Mouse (Mus musculus): ENCODE data around the gene Spon1. TPM values are rescaled to one million over a fixed set of nuclear protein-coding genes. Genes with fewer than 3 reads are reported as not detected.

Gene Spon1
- polyA plus RNA-seq, 1 experiment from 2014 or later, result 62.0 TPM

DNA sequence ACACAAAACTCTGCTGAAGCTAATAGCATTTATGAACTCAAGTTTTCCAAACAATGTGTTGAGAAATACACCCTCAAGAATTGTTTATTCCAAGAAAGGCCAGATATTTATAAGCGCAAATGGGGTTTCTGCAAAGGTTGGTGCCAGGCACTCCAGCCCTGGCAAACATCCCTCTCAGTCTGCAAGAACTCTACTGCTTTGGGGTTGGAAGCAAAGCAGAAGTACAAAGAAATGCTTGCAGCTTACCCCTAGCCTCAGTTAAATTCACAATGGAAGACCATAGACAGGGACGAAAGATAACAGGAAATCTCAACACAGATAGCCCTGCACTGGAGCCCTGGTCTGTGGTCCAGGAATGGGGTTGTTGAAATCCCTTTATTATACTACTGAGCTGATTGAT, 135.7 kb downstream of the Spon1 start:
- Histone ChIP-seq H3K27me3 (ENCODE audit: insufficient read depth, poor library complexity, severe bottlenecking) (no peaks in the 10 kb centered on the region), H3K9me3 (no peaks in the 10 kb centered on the region), H3K36me3 (peaks cover 13% of the 10 kb centered on the region), H3K27ac (no peak overlapping the region), H3K4me1 (peaks cover 13% of the 10 kb centered on the region; the same call in 1 of the 2 replicates), H3K4me3 (no peak overlapping the region)
- DNase-seq (ENCODE audit: low spot score), result peak; percentile 55
- WGBS, result 75% methylated on average over 2 of the region's 2 CpGs

DNA sequence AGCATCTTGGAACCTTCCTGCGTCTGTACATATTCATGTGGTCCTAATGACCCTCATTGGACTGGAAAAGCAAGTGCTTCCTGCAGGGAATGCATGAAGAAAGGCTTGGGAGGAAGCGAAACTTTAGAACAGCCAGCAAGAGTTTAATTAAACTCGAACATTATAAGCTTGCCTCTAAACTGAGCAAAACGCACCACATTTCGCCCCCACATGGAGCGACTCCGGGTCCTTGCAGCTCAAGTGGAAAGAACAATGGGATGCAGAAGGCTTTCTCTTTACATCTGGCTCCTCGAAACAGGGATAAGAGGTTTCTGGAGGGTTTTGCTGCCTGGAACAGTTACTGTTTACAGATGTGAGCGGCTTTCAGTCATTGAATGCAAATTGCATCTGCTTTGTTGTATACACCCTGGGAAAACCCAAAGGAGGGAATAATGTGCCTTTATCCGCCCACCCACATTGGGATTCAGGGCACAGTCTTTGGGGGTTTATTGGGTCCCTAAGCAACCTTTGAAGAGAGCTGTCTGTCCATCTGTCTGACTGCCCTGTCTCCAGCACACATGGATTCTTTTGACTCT, 136.2 kb downstream of the Spon1 start:
- no peak overlapping the region for H3K27ac ChIP-seq
- WGBS, result 79% methylated on average over 10 of the region's 10 CpGs
- DNase-seq (ENCODE audit: low spot score), result peak; percentile 6
- H3K4me3 ChIP-seq, result no peak overlapping the region
- no peaks in the 10 kb centered on the region for H3K9me3 ChIP-seq
- H3K36me3 ChIP-seq, result peaks cover 7% of the 10 kb centered on the region; the same call in 1 of the 2 replicates
- peaks cover 13% of the 10 kb centered on the region; the same call in 1 of the 2 replicates for H3K4me1 ChIP-seq
- H3K27me3 ChIP-seq (ENCODE audit: insufficient read depth, poor library complexity, severe bottlenecking), result no peaks in the 10 kb centered on the region

DNA sequence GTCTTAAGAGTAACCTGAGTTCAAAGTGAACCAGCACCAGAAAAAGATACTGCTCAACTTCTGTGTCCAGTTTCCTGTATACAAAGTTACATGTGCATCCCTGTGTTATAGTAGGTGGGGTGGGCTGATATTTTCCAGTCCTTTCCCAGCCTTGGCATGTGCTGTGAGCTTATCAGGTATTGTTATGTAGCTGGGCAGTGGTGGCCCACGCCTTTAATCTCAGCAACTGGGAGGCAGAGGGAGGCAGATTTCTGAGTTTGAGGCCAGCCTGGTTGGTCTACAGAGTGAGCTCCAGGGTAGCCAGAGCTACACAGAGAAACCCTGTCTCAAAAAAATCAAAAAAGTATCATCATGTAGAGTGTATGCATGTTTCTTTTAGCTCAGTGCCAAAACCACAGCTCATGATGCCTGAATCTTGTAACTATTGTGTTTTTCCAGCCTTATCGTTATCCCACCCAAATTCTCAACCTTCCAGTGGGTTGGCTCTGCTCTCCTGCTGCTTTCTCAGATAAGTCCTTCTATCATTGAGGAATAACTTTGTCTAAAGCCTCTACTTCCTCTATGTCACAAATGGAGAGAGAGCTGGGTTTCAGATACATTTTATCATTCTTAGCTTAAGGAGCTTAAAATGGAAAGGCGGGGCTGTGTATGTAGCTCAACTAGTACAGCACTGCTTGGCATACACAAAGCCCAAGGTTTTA, 137.5 kb downstream of the Spon1 start:
- peaks cover 13% of the 10 kb centered on the region; the same call in 1 of the 2 replicates for H3K4me1 ChIP-seq
- peak; percentile 70 for DNase-seq (ENCODE audit: low spot score)
- no peak overlapping the region for H3K4me3 ChIP-seq
- no peaks in the 10 kb centered on the region for H3K36me3 ChIP-seq
- H3K27me3 ChIP-seq (ENCODE audit: insufficient read depth, poor library complexity, severe bottlenecking), result no peaks in the 10 kb centered on the region
- WGBS, result 58% methylated on average over 3 of the region's 3 CpGs
- no peaks in the 10 kb centered on the region for H3K9me3 ChIP-seq
- H3K27ac ChIP-seq, result no peak overlapping the region

GRCm38 (mm10) chr7:113903939-113904338, 138.1 kb downstream of the Spon1 start:
- H3K27ac ChIP-seq, result no peak overlapping the region
- no peak overlapping the region for H3K4me3 ChIP-seq
- DNase-seq (ENCODE audit: low spot score), result peak; percentile 10

GRCm38 (mm10) chr7:113904348-113904895, 138.6 kb downstream of the Spon1 start:
- Histone ChIP-seq H3K9me3 (no peaks in the 10 kb centered on the region), H3K4me3 (no peak overlapping the region), H3K36me3 (no peaks in the 10 kb centered on the region), H3K27ac (no peak overlapping the region; the same call in 1 of the 2 replicates), H3K27me3 (ENCODE audit: insufficient read depth, poor library complexity, severe bottlenecking) (no peaks in the 10 kb centered on the region), H3K4me1 (peaks cover 21% of the 10 kb centered on the region; the same call in 1 of the 2 replicates)
- DNase-seq (ENCODE audit: low spot score), result peak; percentile 63
- 90% methylated on average over 7 of the region's 7 CpGs for WGBS

More at GRCm38 (mm10) chr7:113903939-113904338, 138.1 kb downstream of the Spon1 start:
- 90% methylated on average over 5 of the region's 5 CpGs for WGBS
- Histone ChIP-seq H3K9me3 (no peaks in the 10 kb centered on the region), H3K4me1 (peaks cover 16% of the 10 kb centered on the region; the same call in 1 of the 2 replicates), H3K36me3 (no peaks in the 10 kb centered on the region), H3K27me3 (ENCODE audit: insufficient read depth, poor library complexity, severe bottlenecking) (no peaks in the 10 kb centered on the region)

DNA sequence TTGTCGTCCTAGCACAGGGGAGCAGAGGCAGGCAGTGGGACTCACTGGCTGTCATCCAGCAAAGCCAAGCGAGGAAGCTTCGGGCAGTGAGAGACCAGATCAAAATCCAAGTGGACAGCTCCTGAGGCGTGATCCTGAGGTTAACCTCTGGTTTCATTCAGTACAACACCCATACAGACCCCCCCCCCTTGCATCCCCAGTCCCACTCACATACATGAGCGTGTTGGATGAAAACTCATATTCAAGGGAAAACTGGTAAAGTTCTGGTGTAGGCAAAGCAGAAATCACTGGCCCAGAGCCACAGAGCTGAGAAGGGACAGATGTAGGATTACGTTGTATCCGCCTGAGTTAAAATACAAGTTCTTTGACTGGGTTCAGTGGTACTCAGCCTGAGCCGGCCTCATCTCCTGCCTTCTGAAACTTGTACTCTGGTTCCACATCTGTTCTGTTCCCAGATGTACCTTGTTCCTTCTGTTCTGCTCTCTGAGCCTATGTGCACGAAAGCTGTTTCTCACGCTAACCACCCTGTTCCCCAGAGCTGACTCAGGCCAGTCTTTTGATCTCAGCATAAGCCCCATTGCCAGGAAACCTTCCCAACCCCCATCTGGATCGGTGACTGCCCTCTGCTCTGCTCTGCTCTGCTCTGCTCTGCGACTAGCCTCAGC, 143.5 kb downstream of the Spon1 start:
- Histone ChIP-seq H3K27me3 (ENCODE audit: insufficient read depth, poor library complexity, severe bottlenecking) (no peaks in the 10 kb centered on the region), H3K27ac (no peak overlapping the region), H3K4me3 (no peak overlapping the region), H3K9me3 (no peaks in the 10 kb centered on the region), H3K4me1 (peaks cover 12% of the 10 kb centered on the region; the same call in 1 of the 2 replicates), H3K36me3 (no peaks in the 10 kb centered on the region)
- 36% methylated on average over 12 of the region's 12 CpGs for WGBS
- DNase-seq (ENCODE audit: low spot score), result peak; percentile 58

DNA sequence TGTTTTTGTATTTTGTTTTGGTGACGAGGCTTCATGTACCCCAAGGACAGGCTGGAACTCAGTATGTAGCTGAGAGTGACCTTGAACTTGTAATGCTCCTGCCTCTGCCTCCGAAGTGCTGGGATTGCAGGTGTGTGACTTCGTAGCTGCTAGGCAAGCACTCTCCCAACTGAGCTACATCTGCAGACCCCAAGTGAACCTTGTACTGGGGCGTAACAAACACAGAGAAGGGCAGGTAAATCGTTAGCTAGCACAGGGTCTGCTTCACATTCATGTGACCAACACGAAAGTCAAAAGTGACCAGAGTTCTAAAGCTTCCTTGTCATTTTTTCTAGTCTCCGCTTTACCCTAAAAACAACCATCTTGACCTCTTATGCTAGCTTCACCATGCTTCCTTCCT, 145.1 kb downstream of the Spon1 start:
- no peaks in the 10 kb centered on the region for H3K36me3 ChIP-seq
- H3K4me1 ChIP-seq, result peaks cover 12% of the 10 kb centered on the region; the same call in 1 of the 2 replicates
- no peak overlapping the region for H3K4me3 ChIP-seq
- no peaks in the 10 kb centered on the region for H3K27me3 ChIP-seq (ENCODE audit: insufficient read depth, poor library complexity, severe bottlenecking)
- 81% methylated on average over 7 of the region's 7 CpGs for WGBS
- no peak overlapping the region for H3K27ac ChIP-seq
- peak; percentile 33 for DNase-seq (ENCODE audit: low spot score)
- no peaks in the 10 kb centered on the region for H3K9me3 ChIP-seq

DNA sequence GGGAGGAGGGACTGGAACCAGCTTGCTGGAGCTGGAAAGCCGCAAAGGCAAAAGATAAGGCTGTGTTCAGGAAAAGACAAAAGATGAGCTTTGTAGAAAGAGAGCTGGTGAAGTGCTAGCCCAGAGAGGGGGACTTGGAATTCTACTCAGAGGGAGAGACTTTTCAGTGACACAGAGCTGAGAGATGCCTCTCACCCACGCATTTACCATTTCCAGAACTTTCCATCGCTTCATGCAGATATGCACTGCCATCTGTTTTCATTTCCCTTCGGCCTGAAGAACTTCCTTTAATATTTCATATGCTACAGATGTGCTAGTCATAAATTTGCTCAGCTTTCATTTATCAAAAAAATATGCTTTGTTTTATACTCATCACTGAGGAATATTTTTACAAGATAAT, 150.1 kb downstream of the Spon1 start:
- DNase-seq (ENCODE audit: low spot score), result no peak
- 69% methylated on average over 4 of the region's 4 CpGs for WGBS
- no peak overlapping the region for H3K4me3 ChIP-seq

DNA sequence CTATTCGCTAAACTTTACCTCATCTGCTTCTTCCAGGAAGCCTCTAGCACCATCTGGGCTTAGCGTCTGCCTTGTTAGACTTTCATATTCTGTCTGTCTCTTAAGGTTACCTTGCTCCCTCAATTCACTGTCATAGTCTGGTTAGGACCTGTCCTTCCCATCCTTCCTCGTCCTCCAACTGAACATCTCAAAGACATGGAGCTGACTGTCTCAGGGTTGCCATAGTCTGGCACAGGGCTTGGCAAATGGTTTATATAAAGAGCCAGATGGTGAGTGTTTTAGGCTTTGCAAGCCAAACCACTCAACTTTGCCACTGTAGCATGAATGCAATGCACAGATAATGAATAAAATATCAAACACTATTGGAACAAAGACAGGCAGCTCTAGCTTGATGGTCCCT, 153.1 kb downstream of the Spon1 start:
- Histone ChIP-seq H3K27ac (no peak overlapping the region), H3K27me3 (ENCODE audit: insufficient read depth, poor library complexity, severe bottlenecking) (no peaks in the 10 kb centered on the region), H3K4me3 (no peak overlapping the region), H3K4me1 (0 out of 2 replicates have a peak, but pooled peaks cover 4% of the 10 kb centered on the region), H3K9me3 (no peaks in the 10 kb centered on the region), H3K36me3 (peaks cover 6% of the 10 kb centered on the region; the same call in 1 of the 2 replicates)
- DNase-seq (ENCODE audit: low spot score), result no peak
- WGBS, result 80% methylated on average over 3 of the region's 3 CpGs

More for the DNA sequence above, 150.1 kb downstream of the Spon1 start:
- Histone ChIP-seq H3K27ac (no peak overlapping the region), H3K27me3 (ENCODE audit: insufficient read depth, poor library complexity, severe bottlenecking) (no peaks in the 10 kb centered on the region), H3K36me3 (no peaks in the 10 kb centered on the region; the same call in 1 of the 2 replicates), H3K4me1 (0 out of 2 replicates have a peak, but pooled peaks cover 4% of the 10 kb centered on the region), H3K9me3 (no peaks in the 10 kb centered on the region)

GRCm38 (mm10) chr7:113919505-113919904, 153.7 kb downstream of the Spon1 start:
- peaks cover 6% of the 10 kb centered on the region; the same call in 1 of the 2 replicates for H3K36me3 ChIP-seq

DNA sequence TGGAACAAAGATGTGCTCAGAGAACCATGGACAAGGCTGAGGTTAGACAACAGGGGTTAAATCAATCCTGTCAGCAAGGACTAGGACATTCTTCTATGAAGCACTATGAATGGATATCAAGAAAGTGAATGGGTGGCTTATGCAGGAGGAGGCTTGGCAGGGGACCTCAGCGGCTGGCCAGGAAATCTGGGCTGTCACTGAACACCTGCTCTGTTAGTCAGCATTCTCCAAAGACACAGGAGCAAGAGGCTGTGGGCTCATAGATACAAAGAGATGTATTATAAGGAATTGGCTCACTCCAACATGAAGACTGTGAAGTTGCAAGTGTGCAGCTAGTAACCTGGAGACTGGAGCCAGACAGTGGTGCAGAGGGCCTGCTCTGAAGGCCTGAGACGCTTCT, 154.3 kb downstream of the Spon1 start:
- H3K27ac ChIP-seq, result no peak overlapping the region
- no peaks in the 10 kb centered on the region for H3K9me3 ChIP-seq
- WGBS, result 85% methylated on average over 2 of the region's 2 CpGs
- no peaks in the 10 kb centered on the region for H3K27me3 ChIP-seq (ENCODE audit: insufficient read depth, poor library complexity, severe bottlenecking)
- no peak for DNase-seq (ENCODE audit: low spot score)
- no peak overlapping the region for H3K4me3 ChIP-seq
- H3K36me3 ChIP-seq, result peaks cover 6% of the 10 kb centered on the region; the same call in 1 of the 2 replicates
- 0 out of 2 replicates have a peak, but pooled peaks cover 4% of the 10 kb centered on the region for H3K4me1 ChIP-seq

More at GRCm38 (mm10) chr7:113919505-113919904, 153.7 kb downstream of the Spon1 start:
- Histone ChIP-seq H3K27me3 (ENCODE audit: insufficient read depth, poor library complexity, severe bottlenecking) (no peaks in the 10 kb centered on the region), H3K4me1 (0 out of 2 replicates have a peak, but pooled peaks cover 4% of the 10 kb centered on the region), H3K9me3 (no peaks in the 10 kb centered on the region), H3K4me3 (no peak overlapping the region), H3K27ac (no peak overlapping the region; the same call in 1 of the 2 replicates)
- DNase-seq (ENCODE audit: low spot score), result no peak
- 70% methylated on average over 4 of the region's 4 CpGs for WGBS

DNA sequence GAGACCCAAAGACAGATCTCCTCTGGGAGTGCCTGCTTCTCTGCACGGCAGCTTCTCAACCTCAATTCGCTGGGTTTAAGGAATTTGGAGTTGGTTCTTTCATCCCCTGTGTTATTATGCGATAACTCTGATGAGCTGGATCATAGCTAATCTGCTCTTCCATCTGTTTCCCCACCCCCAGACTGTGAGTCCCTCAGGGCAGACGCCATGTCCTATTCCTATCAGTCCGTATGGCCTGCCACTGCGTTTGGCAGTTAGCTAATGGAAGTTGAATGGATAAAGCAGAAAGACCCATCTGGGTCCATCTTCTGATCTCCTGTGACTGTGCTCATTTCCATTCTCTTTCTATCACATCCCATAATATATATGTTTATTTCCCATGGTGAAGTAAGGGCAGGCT, 158.8 kb downstream of the Spon1 start:
- Histone ChIP-seq H3K4me3 (no peak overlapping the region), H3K27ac (no peak overlapping the region), H3K27me3 (ENCODE audit: insufficient read depth, poor library complexity, severe bottlenecking) (no peaks in the 10 kb centered on the region), H3K9me3 (no peaks in the 10 kb centered on the region), H3K4me1 (0 out of 2 replicates have a peak, but pooled peaks cover 3% of the 10 kb centered on the region), H3K36me3 (peaks cover 20% of the 10 kb centered on the region; the same call in 1 of the 2 replicates)
- 90% methylated on average over 6 of the region's 6 CpGs for WGBS
- DNase-seq (ENCODE audit: low spot score), result no peak
